Mouse (Mus musculus) kidney, postnatal 0 days (tissue): ENCODE data around the gene Sp6. TPM values are rescaled to one million over a fixed set of nuclear protein-coding genes. Genes with fewer than 3 reads are reported as not detected.
A peak's percentile ranks its signal among the peaks of the same experiment; 100 is the strongest.

ENCODE experiments used
- ATAC-seq: fragments of 200-750 bp; cut with Nextera tagmentation; replicated peaks from 2 replicates; pipeline ENCODE4 v1.8.0; 2017; ENCODE audit warnings: low read depth, moderate number of reproducible peaks, moderate TSS enrichment, moderate library complexity; ENCODE audit not compliant: low FRiP score
- DNase-seq: peaks from one replicate; pipeline ENCODE4 v3.0.0-alpha.2; 2016; ENCODE audit warnings: low spot score
- H3K27ac ChIP-seq: fragments of 300-500 bp; sonication (generic); 2 replicates; pipeline ENCODE4 v1.5.1; 2014; ENCODE audit warnings: mild to moderate bottlenecking
- H3K27me3 ChIP-seq: fragments of 300-500 bp; sonication (generic); 2 replicates; pipeline ENCODE4 v1.6.1; 2014; ENCODE audit warnings: low read length, mixed read lengths; ENCODE audit not compliant: insufficient read depth
- H3K36me3 ChIP-seq: fragments of 300-500 bp; sonication (generic); 2 replicates; pipeline ENCODE4 v1.6.1; 2014; ENCODE audit warnings: low read length, mixed read lengths; ENCODE audit not compliant: insufficient read depth
- H3K4me1 ChIP-seq: fragments of 300-500 bp; sonication (generic); replicated peaks from 2 replicates; pipeline ENCODE4 v1.6.1; 2014; ENCODE audit warnings: antibody characterized with exemption, low read length, mixed read lengths; ENCODE audit not compliant: insufficient read depth
- H3K4me2 ChIP-seq: fragments of 300-500 bp; sonication (generic); 2 replicates; pipeline ENCODE4 v1.6.1; 2014; ENCODE audit warnings: mild to moderate bottlenecking, low read length, moderate library complexity, mixed read lengths
- H3K4me3 ChIP-seq: fragments of 300-500 bp; sonication (generic); replicated peaks from 2 replicates; pipeline ENCODE4 v1.5.1; 2014; ENCODE audit warnings: low read depth, low read length
- H3K9ac ChIP-seq: fragments of 300-500 bp; sonication (generic); 2 replicates; pipeline ENCODE4 v1.6.1; 2014; ENCODE audit warnings: low read depth, low read length
- H3K9me3 ChIP-seq: fragments of 300-500 bp; sonication (generic); replicated peaks from 2 replicates; pipeline ENCODE4 v1.6.1; 2016; ENCODE audit warnings: low read length, inconsistent platforms, mixed read lengths
- CTCF ChIP-seq: IDR thresholded peaks from 2 replicates; pipeline ENCODE4 v1.5.1; 2016; ENCODE audit warnings: antibody characterized with exemption, low read depth, mild to moderate bottlenecking, moderate library complexity
- WGBS: fragments of 180-500 bp; shearing (Covaris S2); extraction: QIAGEN DNeasy Blood & Tissue Kit; methylation state at CpG from one replicate; pipeline ENCODE4 v1.1.7; 2014; 5-methylcytosine and 5-hydroxymethylcytosine counted together
- polyA plus RNA-seq: library from polyadenylated mRNA; unstranded; fragments of >200 nt; fragmentation: Nextera tagmentation; extraction: Ambion mirVana; gene quantifications from 2 replicates; pipeline ENCODE4 v1.2.1, GENCODE M21; 2015

Gene Sp6
- polyA plus RNA-seq, 1 experiment from 2014 or later, result 2.0 TPM

DNA sequence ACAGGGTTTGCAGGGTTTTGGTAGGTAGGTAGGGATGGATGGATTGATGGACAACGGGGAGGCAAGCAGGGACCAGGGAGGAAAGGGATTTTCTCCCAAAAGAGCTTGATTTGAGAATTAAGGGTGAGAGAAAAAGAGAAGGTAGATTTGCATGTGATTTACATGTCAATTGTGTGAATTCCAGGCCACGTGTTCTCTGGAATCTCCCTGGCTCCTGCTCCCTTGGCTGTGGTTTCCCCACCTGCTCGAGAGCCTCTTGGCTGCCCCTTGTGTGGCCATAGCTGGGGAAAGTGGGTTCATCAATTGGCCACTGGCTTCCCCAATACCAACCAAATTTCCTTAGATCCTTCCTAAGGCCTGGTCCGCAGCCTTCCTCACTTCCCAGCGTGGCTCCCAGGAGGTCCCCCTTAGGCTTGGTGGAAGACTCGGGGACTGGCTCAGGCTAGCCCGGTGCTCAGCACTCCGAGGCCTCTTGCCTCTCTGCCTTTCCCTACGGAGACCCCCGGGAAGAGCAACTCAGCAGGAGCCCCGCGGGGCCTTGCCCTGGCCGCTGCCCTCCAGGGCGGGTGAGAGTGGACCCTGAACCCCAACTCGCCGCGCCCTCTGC lies 16.3 kb upstream of the Sp6 start:
- no peak for TF ChIP-seq CTCF
- H3K27ac ChIP-seq, result 0 out of 2 replicates have a peak overlapping the region, but pooled peaks have one; percentile 25
- 22% methylated on average over 17 of the region's 17 CpGs for WGBS
- no peak for ATAC-seq
- no peaks in the 10 kb centered on the region; the same call in 1 of the 2 replicates for H3K27me3 ChIP-seq
- H3K4me3 ChIP-seq, result peak overlapping the region; percentile 20
- H3K9ac ChIP-seq, result peak overlapping the region; percentile 62
- no peaks in the 10 kb centered on the region for H3K9me3 ChIP-seq
- peaks cover 17% of the 10 kb centered on the region for H3K4me1 ChIP-seq
- H3K4me2 ChIP-seq, result peak overlapping the region; percentile 51
- DNase-seq, result no peak
- no peaks in the 10 kb centered on the region for H3K36me3 ChIP-seq

DNA sequence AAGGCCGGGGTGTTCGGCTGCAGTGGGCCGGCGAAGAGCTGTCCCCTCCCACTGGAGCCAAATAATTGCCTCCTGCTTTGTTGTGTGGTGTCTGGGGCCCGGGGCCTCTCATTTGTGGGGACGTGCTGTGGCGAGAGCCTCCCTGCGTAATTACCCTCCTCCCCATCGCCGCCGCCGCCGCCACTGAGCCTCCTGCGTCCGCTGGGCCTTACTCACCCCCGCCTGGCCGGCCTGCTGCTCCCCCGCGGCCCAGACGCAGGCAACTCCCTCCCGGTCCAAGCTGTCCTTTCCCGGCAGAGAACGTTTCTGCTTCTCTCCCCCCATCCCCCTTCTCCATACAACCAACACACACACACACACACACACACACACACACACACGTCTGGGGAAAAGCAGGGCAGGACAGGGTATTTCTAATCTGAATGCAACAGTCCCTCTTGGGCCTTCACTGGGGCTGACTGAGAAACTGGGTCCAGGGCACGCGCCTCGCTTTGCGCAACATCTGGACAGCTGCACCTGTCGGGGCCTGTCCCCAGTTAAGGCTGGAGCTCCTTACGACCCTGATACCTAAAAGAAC lies 15.7 kb upstream of the Sp6 start:
- 13% methylated on average over 30 of the region's 30 CpGs for WGBS
- H3K4me1 ChIP-seq, result peaks cover 17% of the 10 kb centered on the region
- no peaks in the 10 kb centered on the region for H3K36me3 ChIP-seq
- H3K27me3 ChIP-seq, result no peaks in the 10 kb centered on the region; the same call in 1 of the 2 replicates
- no peak for ATAC-seq
- H3K9me3 ChIP-seq, result no peaks in the 10 kb centered on the region
- TF ChIP-seq CTCF, result no peak
- peak overlapping the region; percentile 51 for H3K4me2 ChIP-seq
- peak overlapping the region; percentile 20 for H3K4me3 ChIP-seq
- peak; percentile 60 for DNase-seq
- 0 out of 2 replicates have a peak overlapping the region, but pooled peaks have one; percentile 25 for H3K27ac ChIP-seq
- peak overlapping the region; percentile 62 for H3K9ac ChIP-seq

DNA sequence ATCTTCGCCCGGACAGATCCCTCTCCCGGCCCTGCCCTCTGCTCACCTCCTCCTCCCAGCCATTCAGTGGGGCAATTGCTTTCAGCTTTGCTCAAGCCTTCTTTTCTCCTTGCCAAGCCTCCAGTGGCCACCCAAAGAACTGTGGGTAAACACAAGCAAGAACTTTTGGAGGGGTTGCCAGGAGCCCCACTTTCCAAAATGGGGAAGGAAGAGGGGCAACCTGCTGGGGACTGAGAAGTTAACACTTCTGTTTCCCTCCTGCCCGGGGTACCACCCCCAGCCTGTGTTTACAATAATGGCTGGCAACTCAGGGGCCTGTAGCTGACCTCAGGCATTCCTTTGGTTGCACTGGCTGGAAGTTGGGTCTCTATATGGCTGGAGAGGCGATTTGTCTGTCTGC lies 10.0 kb upstream of the Sp6 start:
- ATAC-seq (no peak), DNase-seq (no peak)
- no peak overlapping the region for H3K27ac ChIP-seq
- 35% methylated on average over 5 of the region's 5 CpGs for WGBS
- H3K36me3 ChIP-seq, result no peaks in the 10 kb centered on the region
- no peak for TF ChIP-seq CTCF
- no peak overlapping the region for H3K9ac ChIP-seq
- H3K4me1 ChIP-seq, result no peaks in the 10 kb centered on the region
- no peak overlapping the region for H3K4me3 ChIP-seq
- no peak overlapping the region for H3K4me2 ChIP-seq
- H3K27me3 ChIP-seq, result no peaks in the 10 kb centered on the region
- H3K9me3 ChIP-seq, result no peaks in the 10 kb centered on the region

DNA sequence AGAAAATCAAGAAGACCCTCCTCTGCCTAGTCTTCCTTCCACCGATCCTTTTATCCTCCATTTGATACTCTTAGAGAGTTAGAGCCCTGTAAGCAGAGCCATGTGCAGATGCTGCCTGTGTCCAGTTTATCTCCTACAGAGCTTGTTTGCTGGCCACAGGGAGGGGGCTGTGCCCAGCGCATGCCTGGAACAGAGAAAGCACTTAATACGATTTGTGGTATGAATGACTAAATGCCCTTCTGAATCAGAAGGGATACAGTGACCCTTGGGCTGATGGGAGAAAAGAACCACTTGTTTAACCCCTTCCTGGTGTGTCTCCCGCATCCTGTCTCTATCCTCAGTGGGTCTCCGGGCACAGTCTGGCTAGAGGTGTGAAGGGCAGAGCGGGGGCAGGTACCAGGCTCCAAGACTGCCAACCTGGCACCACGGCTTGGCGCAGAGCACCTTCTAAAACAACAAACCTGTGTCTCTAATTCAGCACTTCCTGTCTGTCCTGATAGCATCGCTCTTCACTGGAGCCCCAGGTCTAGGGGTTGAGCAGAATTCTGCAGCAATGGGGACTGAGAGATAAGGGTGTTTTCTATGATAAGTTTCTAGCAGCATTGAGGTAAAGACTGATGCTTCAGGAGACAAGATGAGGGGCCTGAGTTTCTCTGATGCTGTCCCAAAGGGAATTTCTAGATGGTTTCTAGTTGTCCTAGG lies 6.0 kb upstream of the Sp6 start:
- no peak overlapping the region for H3K9ac ChIP-seq
- H3K4me1 ChIP-seq, result no peaks in the 10 kb centered on the region
- no peaks in the 10 kb centered on the region for H3K27me3 ChIP-seq
- WGBS, result 52% methylated on average over 9 of the region's 9 CpGs
- no peak overlapping the region for H3K4me3 ChIP-seq
- TF ChIP-seq CTCF, result no peak
- no peak for ATAC-seq
- DNase-seq, result no peak
- no peaks in the 10 kb centered on the region for H3K36me3 ChIP-seq
- H3K4me2 ChIP-seq, result no peak overlapping the region
- no peaks in the 10 kb centered on the region for H3K9me3 ChIP-seq
- H3K27ac ChIP-seq, result no peak overlapping the region

DNA sequence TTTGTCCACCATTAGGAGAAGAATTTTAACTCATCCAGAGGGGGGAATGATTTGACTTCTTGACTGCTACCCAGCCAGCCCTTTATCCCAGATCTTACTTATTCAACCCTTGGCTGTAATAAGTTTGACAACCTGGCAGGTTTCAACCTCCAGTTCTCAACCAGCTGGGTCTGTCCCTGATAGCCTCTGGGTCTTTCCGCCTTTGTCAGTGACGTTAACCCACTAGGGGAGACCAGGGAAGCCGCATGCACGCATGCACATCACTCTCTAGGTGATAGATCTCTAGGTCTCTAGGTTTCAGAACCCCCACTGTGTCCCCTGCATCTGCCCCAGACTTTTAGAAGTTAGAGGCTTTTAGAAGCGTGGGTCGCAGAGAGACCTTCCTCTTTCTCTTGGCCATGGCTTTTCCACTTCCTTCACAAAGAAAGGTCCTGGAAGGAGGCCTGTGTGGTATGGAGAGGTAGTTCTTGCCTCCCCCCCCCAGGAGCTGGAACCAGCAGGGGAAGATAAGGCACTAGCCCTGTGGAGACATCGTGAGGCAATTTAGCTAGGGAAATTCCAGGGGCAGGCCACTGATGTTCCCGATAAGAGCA lies 3.9 kb upstream of the Sp6 start:
- no peak overlapping the region for H3K27ac ChIP-seq
- H3K9ac ChIP-seq, result no peak overlapping the region
- no peak for TF ChIP-seq CTCF
- H3K4me3 ChIP-seq, result no peak overlapping the region
- ATAC-seq (no peak), DNase-seq (no peak)
- no peak overlapping the region for H3K4me2 ChIP-seq
- H3K27me3 ChIP-seq, result no peaks in the 10 kb centered on the region
- no peaks in the 10 kb centered on the region for H3K4me1 ChIP-seq
- 63% methylated on average over 8 of the region's 8 CpGs for WGBS
- no peaks in the 10 kb centered on the region for H3K36me3 ChIP-seq
- H3K9me3 ChIP-seq, result no peaks in the 10 kb centered on the region
